Mouse (Mus musculus) embryo, embryonic 9.5 days (tissue): ENCODE measurements around the gene Dnah14.

Experiments used
- DNase-seq: peaks from one replicate; pipeline ENCODE4 v3.0.0-alpha.2; 2017; ENCODE audit errors: extremely low spot score

Gene Dnah14

GRCm38 (mm10) chr1:181599376-181599775, 23.0 kb downstream of the Dnah14 start:
- no peak for DNase-seq

- no peak for DNase-seq
Measured at GRCm38 (mm10) chr1:181611118-181611517, 34.8 kb downstream of the Dnah14 start.

DNA sequence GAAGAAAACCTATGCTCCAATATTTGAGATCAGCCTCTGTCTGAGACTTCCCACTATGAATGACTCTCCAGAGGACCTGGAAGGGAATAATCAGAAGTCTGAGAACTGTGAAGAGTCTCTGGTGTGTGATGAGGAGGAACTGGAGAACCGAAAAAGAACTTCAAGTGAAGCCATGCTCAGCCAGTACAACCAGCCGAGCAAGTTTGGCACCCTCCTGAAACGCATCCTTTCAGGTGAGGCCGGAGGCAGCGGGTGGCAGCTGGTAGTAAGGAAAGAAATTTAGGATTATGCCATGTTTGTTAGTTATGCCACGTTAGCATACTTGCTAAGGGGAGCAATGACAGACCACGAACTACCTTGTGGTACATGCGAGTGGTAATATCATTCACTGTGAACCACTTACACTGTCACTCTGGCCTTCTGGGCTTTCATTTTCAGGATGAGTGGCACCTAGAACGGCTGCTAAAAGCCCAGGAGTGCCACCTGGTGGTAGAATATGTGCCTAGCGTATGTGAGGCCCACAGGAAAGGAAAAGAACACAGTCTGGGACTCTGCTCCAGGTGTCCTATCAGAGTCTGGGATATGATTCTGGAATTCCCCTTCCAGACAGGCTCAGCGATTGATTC, 39.6 kb downstream of the Dnah14 start:
- DNase-seq, result peak; percentile 62

- DNase-seq, result no peak
Measured at GRCm38 (mm10) chr1:181617332-181617731, 41.0 kb downstream of the Dnah14 start.

- no peak for DNase-seq
Measured at GRCm38 (mm10) chr1:181623149-181623680, 46.9 kb downstream of the Dnah14 start.

DNA sequence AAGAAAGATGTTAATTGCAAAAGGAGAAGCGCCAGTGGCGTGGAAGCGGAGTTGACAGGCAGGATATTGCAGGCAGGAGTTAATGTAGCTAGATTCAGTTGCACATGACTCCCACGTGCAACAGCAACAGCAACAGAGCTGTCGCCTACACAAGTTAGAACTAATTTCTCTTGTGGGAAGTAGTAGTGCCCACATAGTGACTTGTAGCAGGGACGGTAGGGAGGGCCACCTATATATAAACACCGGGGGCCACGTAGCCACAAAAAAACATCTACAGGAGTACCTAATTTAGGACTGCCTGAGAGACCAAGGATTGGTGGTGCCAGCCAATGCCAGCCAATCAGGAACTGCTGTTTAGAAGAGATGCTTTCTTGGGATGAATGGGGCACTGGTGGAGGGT, 48.5 kb downstream of the Dnah14 start:
- DNase-seq, result no peak

DNA sequence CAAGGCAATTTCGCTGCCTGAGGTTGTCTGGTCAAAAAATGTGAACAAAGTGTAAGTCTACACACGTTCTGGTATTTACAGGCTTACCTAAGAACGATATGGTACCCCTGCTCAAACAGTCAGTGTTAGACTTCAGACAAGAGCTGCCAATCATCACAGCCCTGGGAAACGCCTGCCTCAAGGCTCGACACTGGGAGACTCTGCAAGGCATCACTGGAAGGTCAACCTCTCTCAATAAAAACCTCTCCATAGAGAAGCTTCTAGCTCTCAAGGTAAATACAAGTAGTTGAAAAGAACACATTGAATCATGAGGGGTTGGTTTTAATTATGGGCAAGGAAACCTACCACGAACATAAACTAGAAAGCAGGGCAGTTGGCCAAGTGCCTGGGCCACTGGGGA, 51.9 kb downstream of the Dnah14 start:
- no peak for DNase-seq

DNA sequence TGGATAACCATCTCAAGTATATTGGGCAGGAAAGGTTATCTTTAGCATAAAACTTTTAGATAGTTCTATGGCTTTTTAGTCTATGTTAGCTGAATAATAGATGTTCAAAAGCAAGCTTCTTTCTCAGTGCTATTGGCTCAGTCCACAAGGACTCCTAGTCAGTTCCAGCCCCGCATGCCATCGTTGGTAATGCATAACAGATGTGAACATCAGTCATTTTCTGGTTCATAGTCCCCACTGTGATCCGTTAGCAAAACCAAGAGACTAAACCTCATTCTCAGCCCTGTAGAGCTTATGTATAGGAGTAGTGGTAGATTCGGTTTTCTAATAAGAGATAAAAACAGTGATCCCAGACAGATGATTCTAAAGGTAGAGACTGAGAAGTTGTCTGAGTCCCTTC, 55.0 kb downstream of the Dnah14 start:
- no peak for DNase-seq

GRCm38 (mm10) chr1:181637997-181638713, 61.8 kb downstream of the Dnah14 start:
- no peak for DNase-seq

DNA sequence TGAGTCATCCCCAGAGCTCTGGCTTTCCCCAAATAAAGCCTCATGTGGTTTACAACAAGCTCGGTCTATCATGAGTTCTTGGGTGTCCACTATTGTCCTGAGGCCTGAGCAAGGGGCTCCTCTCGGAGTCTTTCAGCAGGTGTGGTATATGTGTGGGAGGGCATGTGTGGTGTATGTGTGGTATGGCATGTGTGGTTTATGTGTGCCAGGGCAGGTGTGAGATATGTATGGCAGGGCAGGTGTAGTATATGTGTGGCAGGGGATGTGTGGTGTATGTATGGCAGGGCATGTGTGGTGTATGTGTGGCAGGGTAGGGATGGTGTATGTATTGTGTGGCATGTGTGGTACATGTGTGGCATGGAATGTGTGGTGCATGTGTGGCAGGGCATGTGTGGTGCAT, 64.0 kb downstream of the Dnah14 start:
- no peak for DNase-seq

DNA sequence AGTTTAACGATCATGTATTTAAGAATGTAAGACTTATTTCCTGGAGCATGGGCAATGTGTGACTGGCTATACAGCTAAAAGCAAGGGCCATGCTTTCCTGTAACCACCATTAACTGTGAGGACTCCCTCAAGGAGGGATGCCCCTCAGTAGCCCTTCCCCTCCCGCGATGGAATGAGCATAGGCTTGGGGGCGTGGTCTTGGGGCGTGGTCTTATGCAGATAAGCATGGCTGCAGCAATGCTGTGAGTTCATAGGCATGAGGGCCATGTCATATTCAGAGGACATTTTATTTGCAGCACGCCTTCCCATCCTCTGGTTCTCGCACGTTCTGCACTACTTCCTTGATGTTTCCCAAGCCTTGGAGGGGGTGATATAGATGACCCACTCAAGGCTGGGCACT, 71.1 kb downstream of the Dnah14 start:
- DNase-seq, result peak; percentile 24

DNA sequence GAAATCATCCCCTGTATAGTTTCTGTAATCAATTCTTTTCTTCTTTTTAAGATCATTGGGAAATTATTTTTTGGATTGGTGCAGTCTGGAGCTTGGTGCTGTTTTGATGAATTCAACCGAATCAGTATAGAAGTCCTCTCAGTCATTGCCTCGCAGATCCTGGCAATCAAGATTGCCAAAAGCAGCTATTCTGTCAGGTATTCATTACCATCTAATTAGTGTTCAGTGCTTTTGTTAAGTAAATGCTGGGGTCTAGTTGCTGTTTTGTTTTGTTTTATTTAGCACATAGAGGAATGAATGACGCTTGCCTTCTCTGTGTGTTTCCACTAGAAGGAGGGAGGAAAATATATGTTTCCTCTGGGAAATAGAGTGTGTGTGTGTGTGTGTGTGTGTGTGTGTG, 77.1 kb downstream of the Dnah14 start:
- no peak for DNase-seq

DNA sequence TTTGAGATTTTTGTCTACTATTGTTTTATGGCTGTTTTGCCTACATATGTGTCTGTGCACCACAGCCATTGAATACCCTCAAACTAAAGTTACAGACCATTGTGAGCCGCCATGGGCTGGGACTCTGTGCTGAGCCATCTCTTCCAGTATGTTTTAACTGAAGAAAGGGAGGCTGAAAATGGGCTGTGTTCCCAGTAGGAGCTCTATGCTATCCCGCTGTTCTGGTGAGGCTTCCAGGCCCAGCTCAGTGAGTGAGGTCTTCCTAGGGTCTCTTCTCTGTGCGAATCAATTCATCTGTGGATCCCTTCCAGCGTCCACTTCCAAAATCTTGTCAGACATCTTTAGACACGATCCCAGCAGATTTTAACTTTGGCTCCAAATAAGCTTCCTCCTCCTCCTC, 80.1 kb downstream of the Dnah14 start:
- no peak for DNase-seq

GRCm38 (mm10) chr1:181666801-181667200, 90.4 kb downstream of the Dnah14 start:
- no peak for DNase-seq

- DNase-seq, result no peak
Measured at GRCm38 (mm10) chr1:181694729-181695498, 118.6 kb downstream of the Dnah14 start.

- DNase-seq, result no peak
Measured at GRCm38 (mm10) chr1:181728707-181729106, 152.3 kb downstream of the Dnah14 start.

- DNase-seq, result no peak
Measured at GRCm38 (mm10) chr1:181733517-181733916, 157.2 kb downstream of the Dnah14 start.

DNA sequence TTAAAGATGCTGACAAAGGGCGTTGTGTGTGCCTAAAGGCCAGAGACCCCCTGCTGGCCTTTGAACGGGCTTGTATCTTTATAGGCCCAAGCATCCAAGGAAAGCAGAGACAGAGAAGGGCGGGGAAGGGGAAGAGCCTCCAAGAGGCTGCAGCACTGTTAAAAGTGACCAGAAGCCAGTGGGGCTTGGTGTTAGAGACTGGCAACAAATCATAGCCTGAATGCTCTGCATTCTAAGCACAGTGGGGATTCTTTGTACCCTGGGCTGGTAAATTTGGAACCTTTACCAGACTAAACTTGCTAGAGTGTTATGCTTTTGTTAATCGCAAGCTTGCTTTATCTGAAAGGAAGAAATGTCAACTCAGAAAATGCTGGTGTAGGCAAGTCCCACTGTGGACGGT, 163.9 kb downstream of the Dnah14 start:
- no peak for DNase-seq

DNA sequence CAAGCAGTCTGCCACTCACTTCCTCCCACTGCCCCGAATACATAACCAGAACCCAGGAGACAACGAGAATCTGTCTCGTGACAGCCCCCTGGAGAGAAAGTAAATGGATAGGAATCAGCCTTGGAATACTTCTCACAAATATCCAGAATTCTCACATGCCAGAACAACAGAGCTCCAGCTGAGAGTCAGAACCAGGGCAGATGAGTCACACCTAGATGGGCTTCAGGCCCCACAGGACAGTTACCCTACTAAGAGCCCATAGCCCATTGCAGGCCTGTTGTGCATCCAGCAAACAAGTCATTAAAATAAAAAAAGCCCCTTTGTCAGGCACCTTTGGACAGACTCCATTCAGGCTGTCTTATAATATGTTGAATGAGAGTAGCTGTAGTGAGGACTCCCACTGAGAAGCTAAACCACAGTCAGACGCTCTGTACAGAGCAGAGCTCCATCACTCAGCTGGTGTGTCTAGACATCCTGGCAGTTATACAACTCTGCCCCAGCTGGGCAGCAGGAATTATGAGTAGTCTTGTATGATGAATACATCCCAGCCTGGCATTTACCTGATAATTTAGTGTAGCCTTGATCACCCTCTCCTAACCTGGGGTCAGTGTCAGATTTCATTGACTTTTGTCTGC, 166.0 kb downstream of the Dnah14 start:
- no peak for DNase-seq

GRCm38 (mm10) chr1:181769392-181769791, 193.0 kb downstream of the Dnah14 start:
- DNase-seq, result no peak

GRCm38 (mm10) chr1:181771871-181772270, 195.5 kb downstream of the Dnah14 start:
- DNase-seq, result no peak

DNA sequence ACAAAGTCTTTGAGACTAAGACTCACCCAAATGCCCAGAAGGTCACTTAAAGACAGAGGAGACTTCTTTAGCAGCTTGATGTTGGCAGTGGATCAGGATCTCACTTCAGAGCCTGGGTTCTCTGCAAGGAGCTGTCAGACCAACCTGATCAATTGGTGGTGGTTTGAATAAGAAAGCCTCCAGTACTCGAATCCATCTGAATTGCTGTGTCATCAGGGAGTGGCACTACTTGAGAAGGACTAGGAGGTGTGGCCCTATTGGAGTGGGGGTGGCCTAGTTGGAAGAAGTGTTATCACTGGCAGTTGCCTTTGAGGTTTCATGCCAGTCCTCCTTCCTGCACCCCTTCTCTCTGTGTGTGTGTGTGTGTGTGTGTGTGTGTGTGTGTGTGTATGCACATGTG, 200.2 kb downstream of the Dnah14 start:
- no peak for DNase-seq
